Mouse (Mus musculus) urinary bladder, adult 2 months (tissue): ENCODE measurements around the gene Acox2. TPM values are rescaled to one million over a fixed set of nuclear protein-coding genes. Genes with fewer than 3 reads are reported as not detected.

Experiments used
- DNase-seq: peaks from one replicate; pipeline ENCODE4 v3.0.0; 2022; ENCODE audit warnings: low spot score
- polyA plus RNA-seq: library from polyadenylated mRNA; depleted of rRNA; stranded (reverse); fragments of >200 nt; gene quantifications from 2 replicates; pipeline ENCODE4 v1.2.3, GENCODE M21; 2012; rRNA removed

Gene Acox2
- polyA plus RNA-seq, 1 experiment = 0.14 TPM

DNA sequence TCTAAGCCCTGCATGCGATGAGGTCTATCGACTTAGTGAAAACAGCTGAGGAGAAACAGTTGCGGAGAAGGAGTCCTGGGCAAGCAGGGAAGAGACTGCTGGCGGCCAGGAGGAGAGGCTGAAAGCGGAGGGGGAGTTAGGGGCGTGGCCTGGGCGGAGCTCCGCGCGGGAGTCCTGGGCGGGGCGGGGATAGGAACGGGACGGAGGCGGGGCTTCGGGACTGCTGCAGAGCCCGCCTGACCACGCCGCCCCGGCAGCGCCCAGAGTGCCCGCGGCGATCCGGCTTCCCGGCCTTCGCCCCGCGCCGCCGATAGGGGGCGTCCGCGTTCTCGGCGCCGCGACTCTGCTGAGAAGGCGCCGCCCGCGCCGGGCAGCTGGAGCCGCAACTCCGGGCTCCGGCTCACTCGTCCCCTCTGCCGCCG lies 45.3 kb downstream of the Acox2 start, which contains the start of gene Kctd6:
TSS of gene Kctd6 (plus strand) at position 338 of the 422 bp plus-strand sequence.
- peak; percentile 97 for DNase-seq

DNA sequence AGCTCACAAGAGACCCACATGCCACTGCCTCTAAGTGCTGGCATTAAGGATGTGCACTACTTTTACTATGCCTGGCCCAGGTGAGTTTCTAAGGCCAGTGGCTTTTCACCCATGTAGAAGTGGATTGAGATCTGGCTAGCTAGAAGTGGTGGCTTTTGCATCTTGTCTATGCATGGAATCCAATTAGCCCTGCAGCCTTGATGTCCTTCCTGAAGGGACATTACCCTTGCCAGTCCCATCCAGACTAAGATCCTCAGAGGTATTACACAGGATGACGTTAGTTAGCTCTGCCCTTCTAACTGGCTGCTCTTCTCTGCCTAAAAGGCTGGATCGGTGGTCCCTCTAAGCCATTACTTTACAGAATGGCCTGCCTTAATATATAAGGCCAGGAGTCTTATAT lies 46.2 kb downstream of the Acox2 start:
- no peak for DNase-seq

GRCm38 (mm10) chr14:8209896-8210295 lies 49.3 kb downstream of the Acox2 start:
- DNase-seq = no peak

DNA sequence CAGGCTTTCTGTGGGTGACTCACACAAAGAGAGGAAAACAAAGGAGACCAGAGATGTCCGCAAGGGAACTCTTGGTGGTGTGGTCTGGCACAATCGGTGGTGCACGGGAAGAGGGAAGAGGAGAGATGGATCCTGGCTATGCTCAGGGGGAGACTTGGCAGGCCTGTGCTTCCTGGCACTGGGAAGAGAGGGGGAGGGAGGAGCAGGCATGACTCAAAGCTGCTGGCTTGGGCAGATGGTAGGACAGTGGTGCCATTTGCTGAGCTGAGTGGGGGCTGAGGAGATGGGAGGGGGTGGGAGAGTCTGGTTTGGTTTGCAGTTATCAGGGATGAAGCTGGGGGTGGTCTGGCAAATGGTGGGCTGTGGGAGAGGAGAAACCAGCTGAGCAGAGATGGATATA lies 50.3 kb downstream of the Acox2 start:
- no peak for DNase-seq

- DNase-seq = no peak
These were observed 51.6 kb downstream of the Acox2 start for GRCm38 (mm10) chr14:8207543-8207942.

GRCm38 (mm10) chr14:8207105-8207504 lies 52.0 kb downstream of the Acox2 start:
- no peak for DNase-seq

GRCm38 (mm10) chr14:8206179-8206910 lies 52.8 kb downstream of the Acox2 start:
- no peak for DNase-seq

GRCm38 (mm10) chr14:8201715-8202114 lies 57.4 kb downstream of the Acox2 start:
- no peak for DNase-seq

DNA sequence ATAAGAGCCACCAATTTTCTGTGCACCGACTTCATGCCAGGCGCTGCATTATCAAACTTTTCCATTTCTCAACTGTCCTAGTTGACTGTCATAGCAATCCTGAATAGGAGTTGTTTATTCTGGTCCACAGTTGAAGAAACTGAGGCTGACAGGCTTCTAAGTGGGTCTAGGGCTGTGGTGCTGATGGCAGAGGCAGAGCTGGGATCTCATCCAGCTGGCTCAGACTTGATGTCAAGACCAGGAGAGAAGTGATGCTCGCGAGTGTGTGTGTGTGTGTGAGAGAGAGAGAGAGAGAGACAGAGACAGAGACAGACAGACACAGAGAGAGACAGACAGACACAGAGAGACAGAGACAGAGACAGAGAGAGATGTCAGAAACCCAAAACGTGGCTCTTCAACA lies 58.4 kb downstream of the Acox2 start:
- no peak for DNase-seq

GRCm38 (mm10) chr14:8192727-8193126 lies 66.4 kb downstream of the Acox2 start:
- DNase-seq = no peak

DNA sequence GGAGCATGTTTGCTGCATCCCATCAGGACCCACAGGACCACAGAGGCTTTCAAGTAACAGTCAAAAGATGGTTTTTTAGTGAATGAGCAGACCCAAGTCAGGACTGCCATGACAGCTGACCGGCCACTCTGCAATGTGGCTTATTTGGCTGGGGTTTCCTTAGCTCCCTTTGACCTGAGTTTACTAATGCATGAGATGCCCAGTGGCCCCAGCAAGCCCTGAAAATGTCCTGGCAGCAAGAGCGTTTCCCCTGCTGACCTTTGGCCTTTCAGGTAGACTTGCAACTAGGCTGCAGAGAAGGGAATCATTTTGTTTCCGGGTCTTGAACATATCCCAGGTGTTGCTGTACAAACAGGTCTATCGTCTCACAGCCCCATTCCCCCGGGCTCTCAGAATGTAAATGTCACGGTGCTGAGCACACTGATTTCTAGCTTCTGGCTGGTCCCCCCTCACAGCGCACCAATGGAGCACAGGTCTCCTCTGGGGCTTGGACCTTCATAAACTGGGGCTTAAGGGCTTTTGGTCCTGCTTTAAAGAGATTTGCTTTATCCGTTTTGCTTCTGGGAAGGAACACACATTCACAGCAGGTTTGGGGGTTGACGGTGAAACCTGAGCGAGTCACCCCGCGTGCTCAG lies 67.7 kb downstream of the Acox2 start:
- no peak for DNase-seq

GRCm38 (mm10) chr14:8190556-8190955 lies 68.6 kb downstream of the Acox2 start:
- DNase-seq = no peak

DNA sequence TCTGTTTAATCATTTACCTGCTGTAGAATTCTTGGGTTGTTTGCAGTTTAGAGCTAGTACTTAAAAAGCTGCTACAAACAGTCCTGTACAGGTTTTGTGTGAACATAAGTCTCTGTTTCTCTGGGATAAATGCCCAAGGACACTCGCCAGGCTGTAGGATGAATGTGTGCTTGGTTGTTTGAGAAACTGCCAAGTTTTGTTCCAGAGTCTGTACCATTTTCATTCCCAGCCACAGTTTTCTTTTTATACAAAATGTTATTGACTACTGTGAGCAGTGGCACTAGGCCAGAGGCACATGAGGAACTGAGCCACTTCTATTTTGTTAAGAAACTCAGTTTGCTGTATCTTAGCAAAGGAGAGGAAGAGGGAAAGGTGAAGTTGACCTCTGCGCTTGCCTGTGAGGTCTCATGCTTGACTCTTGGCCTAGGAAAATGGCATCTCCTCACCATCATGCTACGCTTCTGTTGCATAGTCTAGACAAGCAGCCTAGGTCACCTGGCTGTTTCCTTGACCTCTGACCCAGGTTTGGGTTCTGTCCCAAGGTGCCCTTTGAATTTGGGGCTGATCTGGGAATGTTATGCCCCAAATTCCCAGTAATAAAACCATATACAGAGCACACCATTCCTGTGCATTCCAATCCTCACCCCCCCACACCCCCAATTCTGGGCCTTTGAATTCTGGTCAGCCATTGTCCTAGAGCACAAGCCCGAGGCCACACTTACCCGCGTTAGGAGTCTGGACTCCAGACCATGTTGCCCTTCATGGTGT lies 72.7 kb downstream of the Acox2 start:
- DNase-seq = no peak

GRCm38 (mm10) chr14:8183330-8183729 lies 75.8 kb downstream of the Acox2 start:
- no peak for DNase-seq

DNA sequence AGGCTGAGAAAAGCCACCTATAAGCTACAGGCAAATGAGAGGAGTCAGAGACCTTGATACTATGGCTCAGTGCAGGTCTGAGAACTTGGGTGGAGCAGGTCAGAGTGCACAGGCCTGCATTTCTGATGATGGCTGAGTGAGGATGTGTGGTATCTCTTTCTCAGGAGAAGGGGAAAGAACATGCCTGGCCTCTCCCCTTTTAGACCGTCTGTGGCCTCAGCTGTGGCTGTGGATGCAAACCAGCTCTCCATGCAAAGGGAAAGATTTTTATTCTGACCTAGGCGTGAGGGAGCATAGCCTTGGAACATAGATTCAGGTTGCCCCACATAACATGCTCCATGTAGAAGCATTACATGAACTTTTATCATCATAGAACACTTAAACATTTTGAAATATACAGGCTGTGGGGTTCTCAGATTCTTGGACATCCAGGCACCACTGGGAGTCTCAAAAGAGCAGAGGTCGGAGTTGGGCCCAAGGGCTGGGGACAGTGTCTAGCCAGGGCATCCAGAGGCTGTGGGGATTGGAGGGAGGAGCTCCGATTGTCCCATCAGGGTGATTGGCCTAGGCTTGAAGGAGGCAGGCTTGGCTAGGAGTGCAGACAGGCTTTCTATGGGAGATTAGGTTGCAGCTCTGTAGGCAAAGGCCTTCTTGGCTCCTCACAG lies 78.7 kb downstream of the Acox2 start:
- DNase-seq = no peak

DNA sequence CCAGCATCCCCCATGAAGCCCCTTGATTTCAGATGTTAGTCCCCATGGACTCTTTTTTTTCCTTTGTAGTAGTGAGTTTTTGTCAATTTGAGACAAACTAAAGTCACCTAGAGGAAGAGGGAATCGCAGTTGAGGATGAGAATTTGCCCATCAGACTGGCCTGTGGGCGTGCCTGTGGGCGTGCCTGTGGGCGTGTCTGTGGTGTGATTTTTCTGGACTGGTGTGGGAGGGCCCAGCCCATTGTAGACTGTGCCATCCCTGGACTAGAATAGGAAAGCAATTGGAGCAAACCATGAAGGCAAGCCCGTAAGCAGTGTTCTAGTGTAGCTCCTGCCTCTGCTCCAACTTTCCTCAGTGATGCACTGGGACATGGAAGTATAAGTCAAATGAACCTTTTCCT lies 82.9 kb downstream of the Acox2 start:
- DNase-seq = no peak

Other genes starting within 250 kb of the Acox2 start
- gene Rpp14, start 179.0 kb downstream of the Acox2 start, polyA plus RNA-seq = 27.3 and 31.9 TPM in 2 replicates
- gene Pxk, start 161.1 kb downstream of the Acox2 start, polyA plus RNA-seq = 42.8 and 52.0 TPM in 2 replicates
- gene Pdhb, start 86.3 kb downstream of the Acox2 start, polyA plus RNA-seq = 112 and 136 TPM in 2 replicates
- gene Kctd6, start 45.2 kb downstream of the Acox2 start, polyA plus RNA-seq = 13.3 and 13.7 TPM in 2 replicates
- gene Fam107a, start 58.7 kb upstream of the Acox2 start, polyA plus RNA-seq = 1.5 and 1.8 TPM in 2 replicates
- 43.9 and 48.4 TPM in 2 replicates for gene Oit1, start 119.4 kb upstream of the Acox2 start, polyA plus RNA-seq